Mouse (Mus musculus) olfactory bulb, adult 2 months (tissue): ENCODE measurements around the gene Irgm2.
"Not testable (repeated sequence)": the region's sequence is repeated elsewhere in the genome, so short reads cannot be mapped to it uniquely, and the experiment has no call there.

Experiments
- CTCF ChIP-seq: fragments of 200-500 bp; IDR thresholded peaks from 2 replicates; pipeline ENCODE4 v1.5.1; 2012; ENCODE audit warnings: low read depth, mild to moderate bottlenecking, low read length, moderate library complexity; ENCODE audit not compliant: insufficient read depth
- POLR2A ChIP-seq: fragments of 200-500 bp; IDR thresholded peaks from 2 replicates; pipeline ENCODE4 v1.6.1; 2012; ENCODE audit warnings: mild to moderate bottlenecking, low read depth, low read length, moderate library complexity; ENCODE audit not compliant: insufficient read depth

DNA sequence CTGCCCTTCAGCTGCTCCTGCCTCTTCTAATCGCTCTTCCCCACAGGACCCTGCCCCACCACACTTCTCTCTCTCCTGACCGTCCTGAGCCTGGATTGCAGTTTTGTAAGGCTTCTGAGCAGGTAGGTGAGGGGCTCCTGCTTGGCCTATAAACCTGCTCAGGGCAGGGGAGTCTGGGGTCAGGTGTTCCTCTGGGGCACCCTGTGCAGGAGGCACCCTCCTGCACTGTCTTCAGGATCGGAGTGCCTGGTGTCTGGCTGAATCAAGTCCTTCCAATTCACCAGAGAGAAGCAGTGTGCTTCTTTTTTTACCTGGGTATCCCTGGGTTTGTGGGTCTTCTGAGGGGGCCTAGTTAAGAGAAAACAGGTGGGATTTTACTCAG is 15.6 kb downstream of the Irgm2 start:
- TF ChIP-seq CTCF, POLR2A: not testable (repeated sequence)
